Mouse (Mus musculus) CH12.LX (cell line): ENCODE measurements around the gene Shank3. TPM values are rescaled to one million over a fixed set of nuclear protein-coding genes. Genes with fewer than 3 reads are reported as not detected.

Source experiments
- DNase-seq: peaks from one replicate; pipeline ENCODE4 v3.0.0-alpha.2; 2013; ENCODE audit errors: extremely low read depth
- H3K27ac ChIP-seq: 2 replicates; pipeline ENCODE4 v1.5.1; 2012; ENCODE audit warnings: low read depth, mild to moderate bottlenecking, control low read depth, moderate library complexity; ENCODE audit not compliant: insufficient read depth
- H3K27me3 ChIP-seq: replicated peaks from 2 replicates; pipeline ENCODE3; 2012; ENCODE audit warnings: inconsistent platforms
- H3K36me3 ChIP-seq, 2 experiments: replicated peaks in 1 of 2; 2 replicates each; pipeline versions ENCODE3 to v1.6.1; 2012; ENCODE audit warnings: inconsistent platforms in 1 of 2, low read length in 1 of 2, mild to moderate bottlenecking in 1 of 2, mixed read lengths in 1 of 2, moderate library complexity in 1 of 2; ENCODE audit not compliant: control insufficient read depth in 1 of 2, insufficient read depth in 1 of 2
- H3K4me1 ChIP-seq, 2 experiments: 2 replicates each; pipeline ENCODE4 v1.6.1; 2012; ENCODE audit warnings: inconsistent platforms in 1 of 2, moderate library complexity in 1 of 2; ENCODE audit not compliant: insufficient read depth in 2 of 2, control insufficient read depth in 1 of 2
- H3K4me2 ChIP-seq: 2 replicates; pipeline ENCODE4 v1.6.1; 2012; ENCODE audit warnings: low read depth, mild to moderate bottlenecking, control low read depth; ENCODE audit not compliant: poor library complexity, insufficient read depth, severe bottlenecking
- H3K4me3 ChIP-seq, 3 experiments: fragments of 150-350 bp in 1 of 3; sonication (generic) in 1 of 3; replicated peaks in 1 of 3; 2 replicates each; pipeline versions ENCODE3 to v1.5.1; 2011 to 2012; ENCODE audit warnings: low read depth in 2 of 3, low read length in 2 of 3, mild to moderate bottlenecking in 2 of 3, moderate library complexity in 2 of 3, control low read depth in 1 of 3, improper control_type of control experiment in 1 of 3, inconsistent platforms in 1 of 3, mixed read lengths in 1 of 3; ENCODE audit not compliant: poor library complexity in 1 of 3
- H3K79me2 ChIP-seq: replicated peaks from 2 replicates; pipeline ENCODE4 v1.6.1; 2012; ENCODE audit warnings: mild to moderate bottlenecking, moderate library complexity; ENCODE audit not compliant: control insufficient read depth, poor library complexity, insufficient read depth, severe bottlenecking; ENCODE audit errors: extremely low read depth
- H3K9ac ChIP-seq: 2 replicates; pipeline ENCODE4 v1.6.1; 2012; ENCODE audit warnings: low read depth, mild to moderate bottlenecking, control low read depth, moderate library complexity; ENCODE audit not compliant: insufficient read depth
- H3K9me3 ChIP-seq: replicated peaks from 2 replicates; pipeline ENCODE3; 2012; ENCODE audit warnings: low read length, inconsistent platforms, mixed read lengths
- BHLHE40 ChIP-seq: IDR thresholded peaks from 2 replicates; pipeline ENCODE4 v1.6.1; 2011; ENCODE audit warnings: mild to moderate bottlenecking, low read depth, low read length, improper control_type of control experiment
- CHD1 ChIP-seq: IDR thresholded peaks from 2 replicates; pipeline ENCODE4 v1.6.1; 2012; ENCODE audit warnings: low read depth, low read length, improper control_type of control experiment, inconsistent platforms
- CHD2 ChIP-seq: IDR thresholded peaks from 2 replicates; pipeline ENCODE4 v1.6.1; 2011; ENCODE audit warnings: low read length, improper control_type of control experiment
- CTCF ChIP-seq, 2 experiments: IDR thresholded peaks in 1 of 2; conservative IDR thresholded peaks in 1 of 2; 2 replicates each; pipeline ENCODE4 v1.5.1; 2011 to 2012; ENCODE audit warnings: low read depth in 2 of 2, low read length in 2 of 2, improper control_type of control experiment in 1 of 2, inconsistent platforms in 1 of 2, mild to moderate bottlenecking in 1 of 2, moderate library complexity in 1 of 2
- ELF1 ChIP-seq: IDR thresholded peaks from 2 replicates; pipeline ENCODE4 v1.6.1; 2014; ENCODE audit warnings: low read depth, mild to moderate bottlenecking, inconsistent platforms, low read length, improper control_type of control experiment
- GABPA ChIP-seq: IDR thresholded peaks from 2 replicates; pipeline ENCODE4 v1.6.1; 2012; ENCODE audit warnings: low read depth, low read length, improper control_type of control experiment, inconsistent platforms; ENCODE audit not compliant: insufficient replicate concordance
- MAFK ChIP-seq: IDR thresholded peaks from 2 replicates; pipeline ENCODE4 v1.6.1; 2011; ENCODE audit warnings: low read length, improper control_type of control experiment; ENCODE audit not compliant: insufficient replicate concordance
- MAX ChIP-seq: IDR thresholded peaks from 2 replicates; pipeline ENCODE4 v1.6.1; 2011; ENCODE audit warnings: low read length, improper control_type of control experiment
- MAZ ChIP-seq: IDR thresholded peaks from 2 replicates; pipeline ENCODE4 v1.6.1; 2012; ENCODE audit warnings: low read depth, mild to moderate bottlenecking, inconsistent platforms, low read length, improper control_type of control experiment, moderate library complexity
- NELFE ChIP-seq: IDR thresholded peaks from 2 replicates; pipeline ENCODE4 v1.6.1; 2011; ENCODE audit warnings: low read depth, low read length, improper control_type of control experiment
- POLR2AphosphoS2 ChIP-seq: IDR thresholded peaks from 2 replicates; pipeline ENCODE4 v1.6.1; 2011; ENCODE audit warnings: low read depth, low read length, improper control_type of control experiment
- RAD21 ChIP-seq: IDR thresholded peaks from 2 replicates; pipeline ENCODE4 v1.6.1; 2011; ENCODE audit warnings: low read depth, mild to moderate bottlenecking, low read length, improper control_type of control experiment, moderate library complexity
- SIN3A ChIP-seq: IDR thresholded peaks from 2 replicates; pipeline ENCODE4 v1.6.1; 2012; ENCODE audit warnings: low read length, improper control_type of control experiment, inconsistent platforms
- TBP ChIP-seq: conservative IDR thresholded peaks from 2 replicates; pipeline ENCODE4 v1.6.1; 2011; ENCODE audit warnings: low read depth, low read length, improper control_type of control experiment
- TCF12 ChIP-seq: IDR thresholded peaks from 2 replicates; pipeline ENCODE4 v1.6.1; 2014; ENCODE audit warnings: low read depth, mild to moderate bottlenecking, inconsistent platforms, low read length, improper control_type of control experiment
- USF2 ChIP-seq: conservative IDR thresholded peaks from 2 replicates; pipeline ENCODE4 v1.6.1; 2011; ENCODE audit warnings: low read depth, low read length, improper control_type of control experiment
- ZMIZ1 ChIP-seq: IDR thresholded peaks from 2 replicates; pipeline ENCODE4 v1.6.1; 2012; ENCODE audit warnings: low read depth, mild to moderate bottlenecking, inconsistent platforms, low read length, improper control_type of control experiment
- dilution Hi-C: fragments of 300-500 bp; cut with MboI; formaldehyde crosslinking; loops from 2 replicates; pipeline ENCODE4 v1.14.3; 2020; ENCODE audit warnings: low sequenced_read_pairs; ENCODE audit not compliant: extremely low pct_unique_long_range_greater_than_20kb, extremely low pct_ligation_motif_present
- in situ Hi-C: fragments of 300-500 bp; cut with MboI; formaldehyde crosslinking; loops from 3 replicates; pipeline ENCODE4 v1.14.3; 2019; ENCODE audit warnings: low sequenced_read_pairs, low pct_ligation_motif_present, low pct_unique_long_range_greater_than_20kb, mixed read lengths
- polyA plus RNA-seq: library from polyadenylated mRNA; unstranded; fragments of >175 nt; gene quantifications from 2 replicates; pipeline ENCODE4 v1.2.1, GENCODE M21; 2012; ENCODE audit warnings: low read depth; ENCODE audit not compliant: insufficient read length
- total RNA-seq, 2 experiments: library from RNA; depleted of rRNA; stranded (reverse); fragments of 300-350 nt in 1 of 2; fragments of >200 nt in 1 of 2; gene quantifications; 2 replicates each; pipeline ENCODE4 v1.2.3; 2012 to 2014

Gene Shank3
- total and polyA plus RNA-seq, 3 experiments: not detected

DNA sequence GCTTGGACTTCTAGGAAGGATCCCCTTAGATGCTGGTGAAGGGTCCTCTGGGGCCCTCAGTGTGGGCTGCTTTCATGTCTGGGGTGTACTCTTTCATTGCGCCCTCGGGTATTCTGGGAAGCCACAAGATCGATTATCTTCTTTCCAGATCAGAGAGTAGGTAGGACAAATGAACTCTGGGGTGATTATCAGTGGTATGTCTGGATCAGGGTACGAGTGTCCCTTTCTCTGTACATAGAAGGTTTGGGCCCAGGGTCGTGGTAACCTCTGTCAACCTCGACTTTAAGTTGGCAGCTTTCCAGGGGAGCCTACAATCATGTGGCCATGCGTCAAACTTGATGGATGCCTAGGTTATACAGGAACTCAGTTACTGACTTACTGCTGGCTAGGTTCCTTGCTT is 26.5 kb downstream of the Shank3 start:
- TF ChIP-seq ZMIZ1: no peak
- TF ChIP-seq, all 38 proteins: peak for 0

DNA sequence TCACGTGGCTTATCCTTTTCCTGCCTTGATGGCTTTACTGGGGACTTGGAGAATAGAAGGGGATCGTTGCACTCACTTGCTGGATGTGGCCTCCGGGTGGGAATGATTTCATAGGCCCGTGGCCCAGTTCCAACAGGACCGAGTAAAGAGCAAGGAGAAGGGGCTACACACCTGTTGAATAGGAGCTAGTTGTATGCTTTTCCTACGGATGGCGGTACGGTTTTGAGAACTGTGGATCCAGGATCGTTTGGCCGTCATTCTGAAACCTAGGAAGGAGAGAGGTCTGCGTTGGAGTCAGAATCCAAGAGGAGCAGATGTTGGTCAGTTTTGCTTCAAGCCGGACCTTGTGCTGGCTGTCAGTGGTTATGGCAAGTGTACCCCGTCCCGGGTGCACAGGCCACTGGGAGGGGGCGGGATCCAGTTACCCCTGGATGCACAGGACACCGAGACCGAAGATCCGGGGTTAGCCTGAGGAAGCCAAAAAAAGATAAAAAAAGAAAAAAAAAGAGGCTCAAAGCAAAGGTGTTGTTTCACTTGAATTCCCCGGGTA is 27.4 kb downstream of the Shank3 start:
- Histone ChIP-seq H3K36me3 (no peaks in the 10 kb centered on the region), H3K4me1 (no peaks in the 10 kb centered on the region; a peak in 1 of 4 replicates)
- TF ChIP-seq MAZ (no peak), ELF1 (no peak), BHLHE40 (no peak), TCF12 (no peak), CHD2 (no peak), TBP (no peak), POLR2AphosphoS2 (no peak), CHD1 (no peak), RAD21 (no peak), MAFK (no peak), MAX (no peak), ZMIZ1 (no peak), USF2 (no peak), GABPA (no peak), NELFE (no peak), SIN3A (no peak), CTCF (conservative IDR thresholded peaks at IDR 0.05 in 1 of 2, IDR thresholded peaks at IDR 0.05 in 1 of 2; ENCODE audit: low read depth in 2 of 2, low read length in 2 of 2) (no peak)

More for the DNA sequence above, 26.5 kb downstream of the Shank3 start:
- peaks cover 28% of the 10 kb centered on the region for H3K27me3 ChIP-seq
- no peak overlapping the region for H3K4me2 ChIP-seq
- H3K36me3 ChIP-seq: no peaks in the 10 kb centered on the region
- no peak for DNase-seq
- H3K4me1 ChIP-seq: peaks cover 0 to 5% of the 10 kb centered on the region in 2 experiments; a peak in 2 of 4 replicates
- no peaks in the 10 kb centered on the region for H3K79me2 ChIP-seq
- peaks cover 3% of the 10 kb centered on the region for H3K9me3 ChIP-seq
- dilution Hi-C loops: no loop called here
- no peak overlapping the region for H3K9ac ChIP-seq
- in situ Hi-C loops: no loop called here
- no peak overlapping the region for H3K27ac ChIP-seq
- no peak overlapping the region for H3K4me3 ChIP-seq

More for the DNA sequence above, 27.4 kb downstream of the Shank3 start:
- dilution Hi-C loops (no loop called here), in situ Hi-C loops (no loop called here)
- Histone ChIP-seq H3K9me3 (peaks cover 3% of the 10 kb centered on the region), H3K4me2 (no peak overlapping the region), H3K9ac (no peak overlapping the region), H3K27me3 (peaks cover 31% of the 10 kb centered on the region), H3K27ac (no peak overlapping the region), H3K79me2 (no peaks in the 10 kb centered on the region), H3K4me3 (no peak overlapping the region)
- no peak for DNase-seq
